Mouse (Mus musculus) CH12.LX (cell line): Measurements from ENCODE around the gene Dpp3.

Experiments used
- CHD2 ChIP-seq: IDR thresholded peaks from 2 replicates; pipeline ENCODE4 v1.6.1; 2011; ENCODE audit warnings: low read length, improper control_type of control experiment
- CTCF ChIP-seq, 2 experiments: IDR thresholded peaks in 1 of 2; conservative IDR thresholded peaks in 1 of 2; 2 replicates each; pipeline ENCODE4 v1.5.1; 2011 to 2012; ENCODE audit warnings: low read depth in 2 of 2, low read length in 2 of 2, improper control_type of control experiment in 1 of 2, inconsistent platforms in 1 of 2, mild to moderate bottlenecking in 1 of 2, moderate library complexity in 1 of 2
- E2F4 ChIP-seq: IDR thresholded peaks from 2 replicates; pipeline ENCODE4 v1.6.1; 2011; ENCODE audit warnings: low read depth, low read length, improper control_type of control experiment; ENCODE audit not compliant: insufficient replicate concordance
- ELF1 ChIP-seq: IDR thresholded peaks from 2 replicates; pipeline ENCODE4 v1.6.1; 2014; ENCODE audit warnings: low read depth, mild to moderate bottlenecking, inconsistent platforms, low read length, improper control_type of control experiment
- GABPA ChIP-seq: IDR thresholded peaks from 2 replicates; pipeline ENCODE4 v1.6.1; 2012; ENCODE audit warnings: low read depth, low read length, improper control_type of control experiment, inconsistent platforms; ENCODE audit not compliant: insufficient replicate concordance
- HCFC1 ChIP-seq: IDR thresholded peaks from 2 replicates; pipeline ENCODE4 v1.6.1; 2012; ENCODE audit warnings: low read depth, mild to moderate bottlenecking, inconsistent platforms, low read length, improper control_type of control experiment
- JUND ChIP-seq: conservative IDR thresholded peaks from 2 replicates; pipeline ENCODE4 v1.6.1; 2011; ENCODE audit warnings: low read depth, low read length, improper control_type of control experiment
- MAZ ChIP-seq: IDR thresholded peaks from 2 replicates; pipeline ENCODE4 v1.6.1; 2012; ENCODE audit warnings: low read depth, mild to moderate bottlenecking, inconsistent platforms, low read length, improper control_type of control experiment, moderate library complexity
- MXI1 ChIP-seq: IDR thresholded peaks from 2 replicates; pipeline ENCODE4 v1.6.1; 2011; ENCODE audit warnings: mild to moderate bottlenecking, low read depth, low read length, improper control_type of control experiment
- POLR2A ChIP-seq: IDR thresholded peaks from 2 replicates; pipeline ENCODE4 v1.6.1; 2011; ENCODE audit warnings: low read depth, mild to moderate bottlenecking, improper control_type of control experiment, low read length

- TF ChIP-seq MAZ (no peak), MXI1 (no peak), HCFC1 (no peak), E2F4 (no peak), POLR2A (no peak), ELF1 (no peak), CHD2 (no peak), CTCF (conservative IDR thresholded peaks at IDR 0.05 in 1 of 2, IDR thresholded peaks at IDR 0.05 in 1 of 2; ENCODE audit: low read depth in 2 of 2, low read length in 2 of 2) (no peak), JUND (no peak), GABPA (no peak)
Measured at GRCm38 (mm10) chr19:4883961-4884360, 44.1 kb downstream of the Dpp3 start.
